Mouse (Mus musculus) brain, embryonic 14.5 days (tissue): ENCODE results near the gene Rabep2.

Source experiments
- CTCF ChIP-seq: fragments of 200-500 bp; IDR thresholded peaks from 2 replicates; pipeline ENCODE4 v1.5.1; 2012; ENCODE audit warnings: inconsistent platforms, mild to moderate bottlenecking, moderate library complexity, borderline replicate concordance; ENCODE audit not compliant: insufficient read depth, insufficient read length; ENCODE audit errors: extremely low read depth
- POLR2A ChIP-seq: fragments of 200-500 bp; IDR thresholded peaks from 2 replicates; pipeline ENCODE4 v1.6.1; 2012; ENCODE audit warnings: mild to moderate bottlenecking, inconsistent platforms, borderline replicate concordance; ENCODE audit not compliant: poor library complexity, insufficient read depth, insufficient read length, severe bottlenecking; ENCODE audit errors: extremely low read depth

DNA sequence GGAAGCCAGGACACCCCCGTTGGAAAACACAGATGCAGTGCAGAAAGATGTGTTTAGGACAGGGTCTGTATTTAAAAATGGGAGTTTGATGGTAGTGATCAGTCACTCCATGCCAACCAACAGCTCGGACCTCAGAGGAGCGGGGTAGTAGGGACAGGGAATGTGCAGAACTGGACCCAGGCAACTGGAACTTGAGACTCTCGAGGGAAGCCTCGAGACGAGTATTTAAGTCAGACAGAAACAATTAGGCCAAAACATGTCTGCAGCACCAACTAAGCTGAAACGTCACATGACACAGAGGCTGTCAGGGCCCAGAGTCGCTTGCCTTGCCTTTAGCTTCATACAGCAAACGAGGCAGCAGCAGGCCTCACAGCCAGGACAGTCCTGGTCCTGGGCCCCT lies 37.6 kb downstream of the Rabep2 start:
- TF ChIP-seq CTCF, result no peak
- no peak for TF ChIP-seq POLR2A
